Mouse (Mus musculus) G1E (cell line): ENCODE measurements around the gene Tnfrsf23. TPM values are rescaled to one million over a fixed set of nuclear protein-coding genes. Genes with fewer than 3 reads are reported as not detected.

Experiments used
- ATAC-seq: 2 replicates; pipeline ENCODE4 v1.8.0; 2016; ENCODE audit warnings: mild to moderate bottlenecking; ENCODE audit not compliant: insufficient number of reproducible peaks, poor library complexity, low FRiP score, severe bottlenecking; ENCODE audit errors: extremely low read depth
- DNase-seq: peaks from one replicate; pipeline ENCODE4 v3.0.0; 2012; ENCODE audit warnings: low spot score
- H3K27me3 ChIP-seq: 2 replicates; pipeline ENCODE4 v1.6.1; 2012; ENCODE audit warnings: mild to moderate bottlenecking, low read length, inconsistent platforms; ENCODE audit not compliant: insufficient read depth
- H3K36me3 ChIP-seq: replicated peaks from 2 replicates; pipeline ENCODE3; 2012; ENCODE audit warnings: mild to moderate bottlenecking, inconsistent platforms
- H3K4me1 ChIP-seq: 2 replicates; pipeline ENCODE4 v1.6.1; 2012; ENCODE audit warnings: low read depth, low read length, inconsistent platforms, mixed read lengths; ENCODE audit not compliant: insufficient read depth
- H3K4me3 ChIP-seq: 2 replicates; pipeline ENCODE4 v1.5.1; 2012; ENCODE audit warnings: low read depth, mild to moderate bottlenecking, inconsistent platforms, low read length, moderate library complexity, mixed read lengths
- H3K9me3 ChIP-seq: replicated peaks from 2 replicates; pipeline ENCODE4 v1.6.1; 2012; ENCODE audit warnings: inconsistent platforms
- CTCF ChIP-seq: IDR thresholded peaks from 2 replicates; pipeline ENCODE4 v1.5.1; 2012; ENCODE audit warnings: low read depth, low read length, inconsistent platforms, mixed read lengths
- GATA1 ChIP-seq: IDR thresholded peaks from 2 replicates; pipeline ENCODE4 v1.6.1; 2012; ENCODE audit warnings: borderline replicate concordance, low read length, inconsistent platforms, mixed read lengths
- GATA2 ChIP-seq: IDR thresholded peaks from 2 replicates; pipeline ENCODE4 v1.6.1; 2012; ENCODE audit warnings: low read depth, low read length, inconsistent platforms, borderline replicate concordance
- POLR2AphosphoS5 ChIP-seq: IDR thresholded peaks from 2 replicates; pipeline ENCODE4 v1.6.1; 2012; ENCODE audit warnings: low read depth, low read length, inconsistent platforms; ENCODE audit not compliant: insufficient replicate concordance
- TAL1 ChIP-seq: conservative IDR thresholded peaks from 2 replicates; pipeline ENCODE4 v1.6.1; 2012; ENCODE audit warnings: low read depth, low read length, inconsistent platforms, mixed read lengths
- polyA plus RNA-seq: library from polyadenylated mRNA; stranded (reverse); fragments of >175 nt; gene quantifications from 2 replicates; pipeline ENCODE4 v1.2.3, GENCODE M21; 2012
- total RNA-seq, 2 experiments: library from RNA; stranded (forward) in 1 of 2; stranded (reverse) in 1 of 2; fragments of 200-1000 nt in 1 of 2; fragments of >200 nt in 1 of 2; fragmentation: Nextera tagmentation in 1 of 2; gene quantifications; 2 replicates each; pipeline ENCODE4 v1.2.3; 2014 to 2017

Tnfrsf23 gene
- total and polyA plus RNA-seq, 3 experiments = 0.16 TPM; not detected in 2

- Histone ChIP-seq H3K27me3 (peaks cover 16% of the 10 kb centered on the region), H3K9me3 (no peaks in the 10 kb centered on the region), H3K4me3 (no peak overlapping the region), H3K36me3 (no peaks in the 10 kb centered on the region), H3K4me1 (no peaks in the 10 kb centered on the region)
- no peak for ATAC-seq
- no peak for TF ChIP-seq GATA2
- TF ChIP-seq CTCF = no peak
- no peak for TF ChIP-seq TAL1
- no peak for TF ChIP-seq POLR2AphosphoS5
- no peak for TF ChIP-seq GATA1
- DNase-seq = no peak
Observed at GRCm38 (mm10) chr7:143627555-143628286, 58.0 kb downstream of the Tnfrsf23 start.

GRCm38 (mm10) chr7:143626178-143626577, 59.5 kb downstream of the Tnfrsf23 start:
- ATAC-seq (no peak), DNase-seq (no peak)
- Histone ChIP-seq H3K4me1 (no peaks in the 10 kb centered on the region), H3K9me3 (no peaks in the 10 kb centered on the region), H3K4me3 (no peak overlapping the region), H3K27me3 (peaks cover 15% of the 10 kb centered on the region), H3K36me3 (no peaks in the 10 kb centered on the region)
- TF ChIP-seq TAL1 (no peak), GATA2 (no peak), POLR2AphosphoS5 (no peak), GATA1 (no peak), CTCF (no peak)

GRCm38 (mm10) chr7:143625151-143625550, 60.5 kb downstream of the Tnfrsf23 start:
- H3K4me3 ChIP-seq = no peak overlapping the region
- H3K4me1 ChIP-seq = no peaks in the 10 kb centered on the region
- no peak for ATAC-seq
- H3K9me3 ChIP-seq = no peaks in the 10 kb centered on the region
- no peaks in the 10 kb centered on the region for H3K36me3 ChIP-seq
- TF ChIP-seq CTCF = no peak
- no peak for TF ChIP-seq GATA2
- TF ChIP-seq GATA1 = no peak
- TF ChIP-seq POLR2AphosphoS5 = no peak
- TF ChIP-seq TAL1 = no peak
- DNase-seq = no peak
- peaks cover 17% of the 10 kb centered on the region for H3K27me3 ChIP-seq

GRCm38 (mm10) chr7:143624561-143624960, 61.1 kb downstream of the Tnfrsf23 start:
- DNase-seq (no peak), ATAC-seq (no peak)
- Histone ChIP-seq H3K27me3 (peaks cover 19% of the 10 kb centered on the region), H3K4me1 (no peaks in the 10 kb centered on the region), H3K4me3 (no peak overlapping the region), H3K9me3 (no peaks in the 10 kb centered on the region), H3K36me3 (no peaks in the 10 kb centered on the region)
- TF ChIP-seq TAL1 = no peak
- no peak for TF ChIP-seq GATA1
- TF ChIP-seq CTCF = no peak
- TF ChIP-seq POLR2AphosphoS5 = no peak
- TF ChIP-seq GATA2 = no peak

- DNase-seq = no peak
- Histone ChIP-seq H3K4me3 (no peak overlapping the region), H3K9me3 (no peaks in the 10 kb centered on the region), H3K36me3 (no peaks in the 10 kb centered on the region), H3K4me1 (no peaks in the 10 kb centered on the region), H3K27me3 (peaks cover 30% of the 10 kb centered on the region)
- no peak for ATAC-seq
- TF ChIP-seq POLR2AphosphoS5 (no peak), CTCF (no peak), GATA1 (no peak), GATA2 (no peak), TAL1 (no peak)
Observed at GRCm38 (mm10) chr7:143620951-143621350, 64.7 kb downstream of the Tnfrsf23 start.

Other genes with a start within 250 kb of the Tnfrsf23 start
- not detected in 2 replicates for gene Cdkn1c, start 224.8 kb downstream of the Tnfrsf23 start, total RNA-seq (2014; fragmentation: Nextera tagmentation)
- 0.06 TPM in 1 of 2 replicates, not detected in the other for gene Cdkn1c, start 224.8 kb downstream of the Tnfrsf23 start, total RNA-seq (2017)
- 0.03 and 0.15 TPM in 2 replicates for gene Cdkn1c, start 224.8 kb downstream of the Tnfrsf23 start, polyA plus RNA-seq
- gene Slc22a18, start 212.1 kb downstream of the Tnfrsf23 start, total RNA-seq (2014; fragmentation: Nextera tagmentation) = 2.6 and 2.9 TPM in 2 replicates
- gene Slc22a18, start 212.1 kb downstream of the Tnfrsf23 start, total RNA-seq (2017) = 3.9 and 5.0 TPM in 2 replicates
- 2.4 and 3.4 TPM in 2 replicates for gene Slc22a18, start 212.1 kb downstream of the Tnfrsf23 start, polyA plus RNA-seq
- gene Phlda2, start 182.7 kb downstream of the Tnfrsf23 start, total RNA-seq (2014; fragmentation: Nextera tagmentation) = 2.1 and 6.4 TPM in 2 replicates
- 3.2 and 3.8 TPM in 2 replicates for gene Phlda2, start 182.7 kb downstream of the Tnfrsf23 start, total RNA-seq (2017)
- gene Phlda2, start 182.7 kb downstream of the Tnfrsf23 start, polyA plus RNA-seq = 18.7 and 22.1 TPM in 2 replicates
- 96.6 and 138 TPM in 2 replicates for gene Nap1l4, start 136.8 kb downstream of the Tnfrsf23 start, total RNA-seq (2014; fragmentation: Nextera tagmentation)
- 146 and 158 TPM in 2 replicates for gene Nap1l4, start 136.8 kb downstream of the Tnfrsf23 start, total RNA-seq (2017)
- 59.5 and 84.7 TPM in 2 replicates for gene Nap1l4, start 136.8 kb downstream of the Tnfrsf23 start, polyA plus RNA-seq
- 58.2 and 74.8 TPM in 2 replicates for gene Cars, start 85.8 kb downstream of the Tnfrsf23 start, total RNA-seq (2014; fragmentation: Nextera tagmentation)
- 41.3 and 54.5 TPM in 2 replicates for gene Cars, start 85.8 kb downstream of the Tnfrsf23 start, total RNA-seq (2017)
- 46.4 and 80.5 TPM in 2 replicates for gene Cars, start 85.8 kb downstream of the Tnfrsf23 start, polyA plus RNA-seq
- gene Tnfrsf26, start 57.1 kb downstream of the Tnfrsf23 start, total RNA-seq (2014; fragmentation: Nextera tagmentation) = 0.38 TPM in 1 of 2 replicates, not detected in the other
- 0.17 and 0.38 TPM in 2 replicates for gene Tnfrsf26, start 57.1 kb downstream of the Tnfrsf23 start, total RNA-seq (2017)
- gene Tnfrsf26, start 57.1 kb downstream of the Tnfrsf23 start, polyA plus RNA-seq = not detected in 2 replicates
- gene Tnfrsf22, start 36.2 kb downstream of the Tnfrsf23 start, total RNA-seq (2014; fragmentation: Nextera tagmentation) = not detected in 2 replicates
- 0.11 and 0.12 TPM in 2 replicates for gene Tnfrsf22, start 36.2 kb downstream of the Tnfrsf23 start, total RNA-seq (2017)
- gene Tnfrsf22, start 36.2 kb downstream of the Tnfrsf23 start, polyA plus RNA-seq = not detected in 2 replicates
- not detected in 2 replicates for gene Osbpl5, start 71.1 kb upstream of the Tnfrsf23 start, total RNA-seq (2014; fragmentation: Nextera tagmentation)
- gene Osbpl5, start 71.1 kb upstream of the Tnfrsf23 start, total RNA-seq (2017) = 0.12 and 0.60 TPM in 2 replicates
- 0.01 TPM in 1 of 2 replicates, not detected in the other for gene Osbpl5, start 71.1 kb upstream of the Tnfrsf23 start, polyA plus RNA-seq
- not detected in 2 replicates for gene Mrgprg, start 81.1 kb upstream of the Tnfrsf23 start, total RNA-seq (2014; fragmentation: Nextera tagmentation)
- gene Mrgprg, start 81.1 kb upstream of the Tnfrsf23 start, total RNA-seq (2017) = 0.06 and 0.16 TPM in 2 replicates
- gene Mrgprg, start 81.1 kb upstream of the Tnfrsf23 start, polyA plus RNA-seq = not detected in 2 replicates
- gene Mrgpre, start 98.6 kb upstream of the Tnfrsf23 start, total RNA-seq (2014; fragmentation: Nextera tagmentation) = not detected in 2 replicates
- gene Mrgpre, start 98.6 kb upstream of the Tnfrsf23 start, total RNA-seq (2017) = under 0.01 TPM in 1 of 2 replicates, not detected in the other
- not detected in 2 replicates for gene Mrgpre, start 98.6 kb upstream of the Tnfrsf23 start, polyA plus RNA-seq
- gene Nadsyn1, start 137.0 kb upstream of the Tnfrsf23 start, total RNA-seq (2014; fragmentation: Nextera tagmentation) = 10.3 and 14.6 TPM in 2 replicates
- gene Nadsyn1, start 137.0 kb upstream of the Tnfrsf23 start, total RNA-seq (2017) = 11.9 and 18.8 TPM in 2 replicates
- gene Nadsyn1, start 137.0 kb upstream of the Tnfrsf23 start, polyA plus RNA-seq = 3.6 and 4.5 TPM in 2 replicates
- 83.0 and 83.2 TPM in 2 replicates for gene Dhcr7, start 137.3 kb upstream of the Tnfrsf23 start, total RNA-seq (2014; fragmentation: Nextera tagmentation)
- gene Dhcr7, start 137.3 kb upstream of the Tnfrsf23 start, total RNA-seq (2017) = 15.7 and 16.3 TPM in 2 replicates
- gene Dhcr7, start 137.3 kb upstream of the Tnfrsf23 start, polyA plus RNA-seq = 11.0 and 20.6 TPM in 2 replicates
- gene Gm498, start 181.0 kb upstream of the Tnfrsf23 start, total RNA-seq (2014; fragmentation: Nextera tagmentation) = not detected in 2 replicates
- not detected in 2 replicates for gene Gm498, start 181.0 kb upstream of the Tnfrsf23 start, total RNA-seq (2017)
- gene Gm498, start 181.0 kb upstream of the Tnfrsf23 start, polyA plus RNA-seq = 0.07 and 0.08 TPM in 2 replicates